Mouse (Mus musculus) layer of hippocampus, postnatal 36 days (tissue): ENCODE measurements around the gene Tmem163. TPM values are rescaled to one million over a fixed set of nuclear protein-coding genes. Genes with fewer than 3 reads are reported as not detected.

Experiments used
- DNase-seq, 2 experiments: peaks; one replicate each; pipeline ENCODE4 v3.0.0; 2022
- total RNA-seq, 2 experiments: library from RNA; stranded (reverse); gene quantifications; 2 replicates each; pipeline ENCODE4 v1.2.3; 2021

Tmem163 gene
- total RNA-seq, 2 experiments from 2014 or later, result 10.4 to 11.7 TPM

GRCm38 (mm10) chr1:127651564-127651963 lies 27.8 kb downstream of the Tmem163 start:
- DNase-seq, result no peak

DNA sequence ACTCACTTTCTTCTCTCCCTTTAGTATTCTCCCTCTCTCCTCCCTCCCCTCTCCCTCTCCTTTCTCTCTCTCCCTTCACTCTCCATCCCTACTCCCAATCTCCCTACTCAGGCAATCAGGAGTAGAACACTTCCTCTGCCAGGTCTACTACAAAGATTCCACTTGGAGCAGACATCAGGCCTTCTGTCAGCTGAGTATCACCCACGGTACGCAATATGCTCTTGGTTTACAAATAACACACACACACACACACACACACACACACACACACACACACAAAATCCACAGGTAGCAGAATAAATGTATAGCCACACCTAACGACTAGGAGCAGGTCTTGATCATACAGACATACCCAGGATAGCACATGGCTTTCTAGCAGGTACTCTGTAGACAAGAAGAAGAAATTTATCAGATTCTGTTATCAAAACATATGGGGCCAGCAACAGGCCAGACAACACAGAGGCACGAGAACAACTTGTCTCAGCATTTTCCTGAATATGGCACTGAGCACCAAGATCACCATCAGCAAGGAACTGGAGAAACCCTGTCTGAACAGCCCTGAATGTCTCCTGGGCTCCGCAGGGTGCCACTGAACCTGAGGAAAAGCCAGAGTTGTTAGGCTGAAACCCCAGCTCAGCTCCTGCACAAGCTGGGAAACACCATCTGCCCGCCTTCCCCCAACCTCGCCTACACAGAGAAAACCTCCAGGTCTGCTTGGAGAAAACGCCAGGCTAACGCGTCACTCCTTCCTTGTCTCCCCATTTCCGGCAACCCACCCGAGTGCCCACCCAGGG lies 36.2 kb downstream of the Tmem163 start:
- DNase-seq, result peak; percentile 30 to 35

GRCm38 (mm10) chr1:127637917-127638316 lies 41.4 kb downstream of the Tmem163 start:
- DNase-seq, result no peak

- DNase-seq, result no peak
Measured at GRCm38 (mm10) chr1:127627151-127627550, 52.2 kb downstream of the Tmem163 start.

DNA sequence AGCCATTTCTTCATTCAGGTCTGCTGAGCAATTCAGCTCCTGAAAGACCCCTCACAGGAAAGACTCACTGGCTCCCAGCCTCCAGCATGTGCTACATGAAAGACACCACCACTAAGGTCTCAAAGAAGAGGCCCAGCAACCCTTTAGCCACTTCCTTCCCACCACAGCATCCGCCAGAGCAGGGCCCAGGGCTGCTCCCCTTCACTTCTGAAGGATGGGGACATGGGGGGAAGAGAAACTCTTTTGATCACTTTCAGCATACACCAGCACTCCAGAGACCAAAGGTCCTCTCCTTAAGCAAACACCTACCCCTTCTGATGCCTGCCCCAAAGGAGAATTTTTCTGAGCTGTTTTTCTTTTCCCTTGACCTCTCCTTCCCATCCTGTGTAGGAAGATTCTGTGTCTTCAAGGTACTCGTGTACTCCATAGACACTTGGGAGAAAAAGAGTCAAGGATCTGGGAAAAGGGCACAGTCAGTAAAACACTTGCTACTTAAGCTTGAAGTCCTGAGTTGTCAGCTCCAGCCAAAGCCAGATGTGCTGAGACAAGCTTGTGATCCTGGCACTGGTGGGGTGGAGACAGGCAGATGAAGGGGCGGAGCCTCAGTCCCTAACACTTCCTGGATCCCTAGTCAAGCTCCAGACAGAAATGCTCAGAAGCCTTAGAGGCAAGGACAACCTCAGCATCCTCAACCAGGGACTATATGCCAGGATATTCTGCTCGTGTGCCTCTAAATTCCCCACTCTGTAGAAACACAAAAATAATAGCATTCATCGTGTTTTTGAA lies 53.6 kb downstream of the Tmem163 start:
- no peak for DNase-seq

DNA sequence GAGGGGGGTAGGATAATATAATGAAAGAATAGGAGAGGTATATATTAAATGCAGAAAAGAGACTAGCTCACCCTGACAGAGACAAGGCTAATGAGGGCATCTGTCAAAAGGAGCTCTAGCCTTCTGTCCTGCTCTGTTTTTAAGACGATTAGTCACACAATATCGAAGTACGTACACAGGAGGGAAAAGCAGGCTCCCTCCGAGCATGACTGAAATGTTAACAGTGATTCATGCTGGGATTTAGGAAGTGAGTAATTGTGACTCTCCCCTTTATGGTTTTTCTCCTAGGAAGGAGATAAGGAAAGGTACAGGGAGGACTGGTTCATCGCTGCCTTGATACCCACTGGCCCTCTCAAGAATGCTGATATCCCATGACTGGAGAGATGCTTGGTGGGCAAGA lies 57.0 kb downstream of the Tmem163 start:
- DNase-seq, result no peak

- DNase-seq, result no peak
Measured at GRCm38 (mm10) chr1:127619036-127619435, 60.3 kb downstream of the Tmem163 start.

GRCm38 (mm10) chr1:127610378-127610777 lies 69.0 kb downstream of the Tmem163 start:
- DNase-seq, result no peak

- DNase-seq, result no peak
Measured at GRCm38 (mm10) chr1:127609814-127610213, 69.5 kb downstream of the Tmem163 start.

GRCm38 (mm10) chr1:127608326-127608725 lies 71.0 kb downstream of the Tmem163 start:
- no peak for DNase-seq

- no peak for DNase-seq
Measured at GRCm38 (mm10) chr1:127603697-127604631, 75.4 kb downstream of the Tmem163 start.

DNA sequence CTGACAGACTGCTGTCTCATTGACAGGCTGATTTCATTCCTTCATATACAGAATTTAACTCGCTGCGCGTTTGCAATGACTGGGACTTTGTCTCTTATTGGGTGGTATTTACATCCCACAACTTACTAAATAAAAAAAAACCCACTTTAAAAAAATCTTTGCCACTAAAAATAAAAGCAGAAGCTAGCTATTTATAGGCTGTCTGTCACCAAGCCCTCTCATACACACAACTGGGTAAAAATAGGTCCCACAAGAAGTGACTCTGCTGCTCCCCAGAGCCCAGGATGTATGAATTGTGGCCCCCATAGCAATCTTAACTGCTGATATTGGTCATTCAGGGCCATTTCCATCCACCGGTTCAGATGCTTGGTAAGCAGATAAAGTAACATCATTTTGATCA lies 83.2 kb downstream of the Tmem163 start:
- DNase-seq, result no peak

DNA sequence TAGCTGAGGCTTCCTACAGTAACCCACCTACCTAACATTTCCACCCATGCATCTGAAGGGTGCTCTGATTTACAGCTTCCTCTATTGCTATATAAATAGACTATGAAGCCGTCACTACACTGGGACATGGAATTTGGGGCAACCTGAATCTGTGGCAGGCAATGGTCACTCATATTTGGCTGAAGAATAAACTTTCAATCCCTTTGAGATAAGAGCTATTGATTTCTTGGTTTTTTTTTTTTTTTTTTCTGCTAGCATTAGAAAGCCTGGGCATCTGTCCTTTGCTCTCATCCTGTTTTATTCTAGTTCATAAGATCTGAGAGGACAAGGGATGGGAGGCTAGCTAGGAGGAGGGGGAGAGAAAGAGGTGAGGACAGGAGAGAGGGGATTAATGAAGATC lies 83.6 kb downstream of the Tmem163 start:
- DNase-seq, result no peak

- no peak for DNase-seq
Measured at GRCm38 (mm10) chr1:127589542-127589941, 89.8 kb downstream of the Tmem163 start.

DNA sequence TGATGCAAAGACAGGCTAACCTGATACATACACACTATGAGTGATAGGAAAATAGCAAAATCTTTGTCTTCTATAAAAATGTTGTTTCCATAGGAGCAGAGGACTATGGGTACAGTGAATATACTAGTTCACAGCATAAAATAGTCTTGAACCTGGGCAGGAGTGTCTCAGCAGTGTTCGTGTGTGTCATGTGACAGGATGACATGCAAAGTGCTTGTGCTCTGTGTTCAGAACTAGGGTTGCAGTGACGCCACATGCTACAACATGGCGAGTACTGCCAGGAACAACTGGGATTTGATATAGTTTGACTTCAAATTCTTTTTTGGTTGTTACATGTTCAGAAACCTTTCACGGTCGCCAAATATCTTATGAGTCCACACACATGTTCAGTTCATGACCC lies 92.3 kb downstream of the Tmem163 start:
- DNase-seq, result no peak

DNA sequence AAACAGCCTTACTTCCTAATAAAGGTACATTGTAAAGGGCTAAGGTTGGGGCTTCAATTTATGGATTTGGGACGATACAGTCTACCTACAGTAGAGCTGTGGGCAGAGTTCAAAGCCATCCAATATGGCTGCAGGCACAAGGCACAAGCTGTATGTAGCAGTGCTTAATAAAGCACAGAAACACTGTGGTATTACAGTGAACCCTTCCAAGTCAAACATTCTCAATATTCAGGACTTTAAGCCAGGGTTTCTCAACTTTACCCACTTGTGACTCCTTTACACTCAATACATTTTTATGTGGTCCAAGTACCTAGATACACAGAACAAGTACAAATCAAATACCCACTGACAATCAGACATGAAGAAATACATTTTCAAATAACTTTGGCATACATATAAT lies 93.2 kb downstream of the Tmem163 start:
- no peak for DNase-seq

DNA sequence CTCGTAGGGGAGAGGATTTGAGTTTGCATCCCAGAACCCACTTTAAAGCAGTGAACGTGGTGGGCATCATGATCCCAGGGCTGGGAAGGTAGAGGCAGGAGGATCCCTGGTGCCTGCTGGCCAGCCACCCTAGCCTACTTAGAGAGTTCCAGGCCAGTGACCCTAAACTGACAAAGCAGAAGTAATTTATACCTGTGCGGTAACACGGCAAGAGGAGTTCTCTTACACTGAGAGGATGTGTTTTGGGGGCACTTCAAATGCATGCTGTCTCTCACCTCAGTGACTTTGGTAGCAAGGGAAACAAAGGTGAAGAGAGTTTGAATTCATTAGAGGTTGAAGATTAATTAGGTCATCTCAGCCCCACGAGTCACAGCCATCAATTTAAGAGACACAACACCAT lies 101.4 kb downstream of the Tmem163 start:
- DNase-seq, result no peak

DNA sequence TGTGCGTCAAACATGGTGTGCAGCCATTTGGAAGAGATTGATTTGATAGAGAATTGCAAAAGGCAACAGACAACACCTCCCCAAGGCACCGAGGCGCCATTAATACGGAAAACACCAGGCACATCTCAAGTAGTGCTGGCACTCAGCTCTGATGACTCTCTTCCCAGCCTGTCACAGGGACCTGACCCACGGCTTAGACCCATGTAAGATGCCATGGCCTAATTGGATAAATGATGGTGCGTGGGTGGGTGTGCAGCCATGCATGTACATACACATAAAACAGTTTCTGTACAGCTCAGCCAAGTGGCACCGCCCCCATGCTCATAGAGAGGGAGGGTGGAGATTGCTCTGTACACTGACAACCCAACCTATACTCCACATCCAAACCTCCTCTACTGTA lies 102.3 kb downstream of the Tmem163 start:
- DNase-seq, result no peak

DNA sequence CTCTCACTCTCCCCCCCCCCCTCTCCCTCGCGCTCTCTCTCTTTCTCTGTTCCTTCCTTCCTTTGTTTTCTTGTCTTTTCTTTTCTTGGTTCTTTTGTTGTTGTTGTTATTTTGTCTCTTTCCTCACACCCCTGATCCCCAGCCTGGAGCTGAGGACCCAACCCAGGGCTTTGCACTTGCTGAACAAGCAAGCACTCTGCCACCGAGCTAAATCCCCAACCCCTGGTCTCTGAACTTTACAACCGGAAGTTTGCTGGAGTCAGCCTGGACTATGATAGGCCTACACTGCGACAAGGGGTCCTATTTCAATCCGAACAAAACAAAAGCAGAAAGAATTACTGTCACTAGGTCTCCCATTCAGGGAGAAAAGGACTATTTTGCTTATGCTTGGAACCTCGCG lies 102.8 kb downstream of the Tmem163 start:
- no peak for DNase-seq

- no peak for DNase-seq
Measured at GRCm38 (mm10) chr1:127576143-127576542, 103.2 kb downstream of the Tmem163 start.

DNA sequence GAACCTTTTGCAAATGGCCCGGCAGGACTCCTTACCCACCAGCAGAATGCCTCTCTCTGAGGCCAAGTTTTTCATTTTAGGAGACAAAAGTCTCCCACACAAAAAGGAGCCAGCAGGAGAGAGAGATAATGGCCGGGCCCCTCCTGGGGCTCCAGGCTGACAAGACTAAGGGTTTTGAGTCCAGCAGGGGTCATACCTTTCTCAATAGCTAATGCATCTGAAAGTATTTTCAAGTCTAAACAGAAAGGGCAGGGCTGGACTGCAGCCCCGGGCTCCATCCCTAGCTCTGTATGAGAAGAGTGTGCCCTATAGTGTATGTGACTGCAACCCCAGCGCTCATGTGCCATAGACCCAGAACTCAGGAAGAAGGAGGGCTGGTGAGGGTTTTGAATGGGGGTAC lies 103.7 kb downstream of the Tmem163 start:
- DNase-seq, result no peak

DNA sequence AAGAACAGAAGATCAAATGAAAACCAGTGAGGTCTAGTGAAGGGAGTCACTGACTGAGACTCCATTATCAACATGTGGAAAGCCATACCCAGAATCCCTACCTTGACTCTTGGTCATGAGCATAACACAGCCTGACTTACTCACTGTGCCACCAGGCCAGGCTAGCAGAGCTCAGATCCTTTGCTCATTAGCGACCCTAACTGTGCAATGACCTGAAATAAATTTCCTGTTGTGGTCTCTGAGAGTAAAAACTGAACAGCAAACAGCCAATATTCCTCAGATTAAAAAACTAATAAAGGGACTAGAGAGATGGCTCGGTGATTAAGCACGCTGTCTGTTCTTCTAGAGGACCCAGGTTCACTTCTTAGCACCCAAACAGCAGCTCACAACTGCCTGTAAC lies 106.2 kb downstream of the Tmem163 start:
- DNase-seq, result no peak

DNA sequence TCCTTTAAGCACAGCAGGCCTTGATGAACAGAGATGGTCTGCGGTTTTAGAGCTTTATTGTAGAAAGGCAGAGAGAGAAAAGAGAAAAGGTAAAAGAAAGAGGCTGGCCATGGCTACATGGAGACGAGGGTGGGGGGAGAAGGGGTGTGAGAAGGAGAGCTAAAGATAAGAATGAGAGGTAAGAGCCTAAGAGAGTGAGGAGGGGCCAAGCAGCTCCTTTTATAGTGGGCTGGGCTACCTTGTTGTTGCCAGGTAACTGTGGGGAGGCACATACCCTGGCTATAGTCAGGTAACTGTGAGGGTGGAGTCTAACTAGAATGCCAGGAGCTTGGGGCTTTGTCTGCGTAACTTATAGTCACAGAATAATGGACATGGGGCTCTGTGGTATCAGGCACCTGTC lies 110.7 kb downstream of the Tmem163 start:
- DNase-seq, result no peak
